Mouse (Mus musculus): Measurements from ENCODE around the gene Cyp2j6.
"Not testable (repeated sequence)": the region's sequence is repeated elsewhere in the genome, so short reads cannot be mapped to it uniquely, and the experiment has no call there.

Gene Cyp2j6

GRCm38 (mm10) chr4:96553133-96553819, at the start of gene Cyp2j6:
TSS of gene Cyp2j6 (minus strand) at chr4:96553661.
- peak; percentile 28 to 29 for DNase-seq (ENCODE audit: low spot score in 2 of 2)

- peak; percentile 43 to 65 for DNase-seq (ENCODE audit: low spot score in 2 of 2)
These were observed 38.3 kb upstream of the Cyp2j6 start for GRCm38 (mm10) chr4:96591791-96592150.

DNA sequence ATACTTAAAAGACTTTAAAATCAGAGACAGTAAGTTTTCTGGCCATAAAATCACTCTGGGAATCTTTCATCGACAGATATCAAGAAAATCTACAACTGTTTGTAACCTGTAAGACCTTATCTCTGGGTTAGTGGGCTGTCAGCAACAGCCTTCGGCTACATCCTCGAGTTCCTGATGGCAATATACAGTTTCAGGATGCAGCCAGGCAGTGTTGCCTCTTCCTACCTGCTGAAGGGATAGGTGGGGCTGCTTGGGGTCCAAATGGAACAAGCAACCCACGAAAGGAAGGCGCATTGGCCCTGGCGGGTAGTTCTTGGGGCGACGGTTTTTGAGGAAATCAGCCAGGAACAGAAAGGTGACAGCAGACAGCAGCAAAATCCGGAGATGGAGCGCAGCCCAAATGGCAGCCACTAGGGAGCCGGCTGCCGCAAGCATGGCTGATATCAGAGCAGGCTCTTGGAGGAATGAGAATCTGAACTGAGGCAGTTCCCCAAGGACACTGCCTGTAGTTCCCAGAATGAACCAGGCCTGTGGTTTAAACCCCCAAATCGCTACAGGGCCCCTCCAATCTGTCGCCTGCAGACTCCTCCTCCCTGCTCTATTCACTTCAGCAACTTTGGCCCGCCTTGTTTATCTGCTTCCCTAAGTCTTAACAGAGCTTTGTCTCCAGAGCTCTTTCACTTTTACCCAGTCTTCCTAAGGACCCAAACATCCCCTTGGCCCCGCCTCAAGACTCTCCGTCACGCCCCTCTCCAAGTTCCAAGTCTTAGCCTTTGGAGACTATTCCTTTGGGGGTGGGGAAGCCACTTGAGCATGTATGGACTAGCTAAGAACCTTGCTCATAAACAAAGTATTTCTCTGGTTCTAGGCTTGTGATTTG, 37.7 kb upstream of the Cyp2j6 start, which contains the start of gene Cyp2j9:
Gene Cyp2j9 (minus strand): TSS at position 668 of the 880 bp plus-strand sequence.
- peak; percentile 41 to 51 for DNase-seq (ENCODE audit: low spot score in 2 of 2)

DNA sequence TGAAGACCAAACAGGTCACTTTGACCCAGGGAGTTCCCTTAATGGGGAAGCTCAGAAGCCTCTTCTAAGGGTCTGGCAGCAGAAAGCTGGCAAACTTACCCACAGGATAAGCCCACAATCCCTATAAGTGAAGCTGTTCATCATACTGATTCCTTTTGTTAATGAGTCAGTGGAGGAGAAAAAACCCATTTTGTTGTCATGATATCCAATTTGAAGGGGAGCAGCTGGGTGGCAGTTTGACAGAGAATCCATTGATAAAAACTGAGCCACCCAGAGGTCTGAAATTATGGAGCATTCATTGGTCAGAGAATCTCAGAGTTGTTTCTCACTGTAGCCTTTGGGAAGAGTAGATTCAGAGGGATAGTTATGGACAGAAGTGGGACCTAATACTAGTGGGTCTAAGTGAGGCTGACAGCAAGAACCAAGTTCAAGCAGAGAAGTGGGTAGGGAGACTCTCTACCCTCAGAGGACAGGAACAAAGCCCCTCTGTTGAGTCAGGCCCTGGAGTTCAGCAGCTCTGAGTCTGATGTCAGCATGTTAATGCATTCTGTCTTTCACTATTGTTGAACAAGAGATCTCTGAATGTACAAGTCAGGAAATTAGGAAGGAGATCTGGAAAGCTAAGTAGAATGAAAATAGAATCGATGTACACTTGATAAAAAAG, 28.1 kb upstream of the Cyp2j6 start:
- no peak for DNase-seq (ENCODE audit: low spot score in 2 of 2)

DNA sequence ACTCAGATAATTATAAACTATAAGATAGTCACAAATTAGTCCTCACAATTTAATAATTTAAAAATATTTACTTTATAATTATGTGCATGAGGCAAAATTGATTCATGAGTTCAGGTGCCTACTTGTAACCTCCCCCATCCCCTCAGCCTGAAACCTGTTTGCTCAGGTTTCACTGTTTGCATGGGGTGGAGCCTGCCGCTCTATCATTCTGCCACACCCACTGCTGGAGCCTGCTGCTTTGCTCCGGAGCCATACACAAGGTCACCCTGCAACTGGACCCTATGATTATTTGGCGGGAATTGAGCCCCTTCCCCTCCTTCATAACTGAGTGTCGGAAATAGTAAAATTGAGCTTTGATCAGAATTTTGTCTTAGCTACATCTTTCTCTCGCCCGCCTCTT, 26.9 kb upstream of the Cyp2j6 start:
- DNase-seq (ENCODE audit: low spot score in 2 of 2) = not testable (repeated sequence)

DNA sequence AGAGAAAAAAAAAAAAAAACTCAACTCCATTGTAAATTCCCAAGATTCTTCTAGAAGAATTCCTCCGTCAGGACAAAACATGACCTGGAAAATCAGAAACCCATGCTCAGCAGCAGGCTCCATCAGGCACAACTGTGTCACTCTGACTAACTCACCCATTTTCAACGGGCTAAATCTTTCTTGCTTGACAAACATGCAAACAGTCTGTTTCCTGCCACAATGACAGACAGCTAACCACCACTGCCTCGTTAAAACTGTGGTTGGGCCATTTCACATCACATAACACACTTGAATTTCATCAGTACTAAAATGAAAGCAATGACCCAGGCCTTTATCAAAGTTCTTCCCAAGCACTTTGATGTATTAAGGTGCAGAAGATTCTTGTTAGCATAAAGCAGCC, 16.0 kb upstream of the Cyp2j6 start:
- no peak for DNase-seq (ENCODE audit: low spot score in 2 of 2)

- no peak for DNase-seq (ENCODE audit: low spot score in 2 of 2)
These were observed 14.5 kb upstream of the Cyp2j6 start for GRCm38 (mm10) chr4:96567988-96568387.

- no peak for DNase-seq (ENCODE audit: low spot score in 2 of 2)
These were observed 12.3 kb upstream of the Cyp2j6 start for GRCm38 (mm10) chr4:96565808-96566207.

GRCm38 (mm10) chr4:96560464-96560863, 7.0 kb upstream of the Cyp2j6 start:
- DNase-seq (ENCODE audit: low spot score in 2 of 2) = no peak

GRCm38 (mm10) chr4:96559781-96560180, 6.3 kb upstream of the Cyp2j6 start:
- no peak for DNase-seq (ENCODE audit: low spot score in 2 of 2)

GRCm38 (mm10) chr4:96551619-96552018, 1.8 kb downstream of the Cyp2j6 start:
- DNase-seq (ENCODE audit: low spot score in 2 of 2) = no peak

GRCm38 (mm10) chr4:96545976-96546375, 7.5 kb downstream of the Cyp2j6 start:
- DNase-seq (ENCODE audit: low spot score in 2 of 2) = no peak

DNA sequence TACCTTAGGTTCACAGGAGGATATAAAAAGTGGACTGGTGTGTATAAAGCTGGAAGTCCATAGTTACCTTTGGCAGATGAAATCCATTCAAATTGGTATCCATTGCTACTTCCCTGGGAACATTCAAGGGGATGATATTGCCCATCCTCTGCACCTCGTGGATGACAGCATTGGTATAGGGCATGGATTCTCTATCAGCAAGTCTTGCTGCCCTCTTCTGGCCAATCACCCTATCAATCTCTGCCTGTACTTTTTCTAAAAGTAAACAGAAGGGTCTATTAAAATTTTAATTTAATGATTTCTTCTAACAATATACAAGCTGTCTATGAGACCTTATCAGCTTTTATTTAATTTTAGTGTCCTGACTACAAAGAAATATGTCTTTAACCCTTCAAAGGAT, 27.7 kb downstream of the Cyp2j6 start:
- no peak for DNase-seq (ENCODE audit: low spot score in 2 of 2)

DNA sequence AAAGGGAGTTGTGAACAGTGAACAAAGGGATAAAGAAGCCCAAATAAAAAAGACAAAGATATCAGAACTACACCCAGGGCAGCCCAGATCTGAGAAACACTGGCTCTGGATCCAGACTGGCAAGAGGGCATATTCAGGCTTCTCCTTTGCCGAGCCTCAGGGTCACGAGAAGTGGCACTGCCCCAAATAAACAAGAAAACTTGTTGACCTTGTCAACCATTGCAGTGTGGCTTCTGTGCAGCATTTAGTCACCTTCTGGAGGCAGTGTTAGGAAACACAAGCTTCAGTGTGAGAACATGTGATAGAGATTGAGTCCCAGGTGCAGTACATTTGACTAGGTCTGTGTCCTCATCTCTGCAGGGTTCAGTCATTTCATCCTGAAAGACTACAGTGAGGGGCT, 31.2 kb downstream of the Cyp2j6 start:
- no peak for DNase-seq (ENCODE audit: low spot score in 2 of 2)

GRCm38 (mm10) chr4:96510083-96510482, 43.4 kb downstream of the Cyp2j6 start:
- DNase-seq (ENCODE audit: low spot score in 2 of 2) = no peak

DNA sequence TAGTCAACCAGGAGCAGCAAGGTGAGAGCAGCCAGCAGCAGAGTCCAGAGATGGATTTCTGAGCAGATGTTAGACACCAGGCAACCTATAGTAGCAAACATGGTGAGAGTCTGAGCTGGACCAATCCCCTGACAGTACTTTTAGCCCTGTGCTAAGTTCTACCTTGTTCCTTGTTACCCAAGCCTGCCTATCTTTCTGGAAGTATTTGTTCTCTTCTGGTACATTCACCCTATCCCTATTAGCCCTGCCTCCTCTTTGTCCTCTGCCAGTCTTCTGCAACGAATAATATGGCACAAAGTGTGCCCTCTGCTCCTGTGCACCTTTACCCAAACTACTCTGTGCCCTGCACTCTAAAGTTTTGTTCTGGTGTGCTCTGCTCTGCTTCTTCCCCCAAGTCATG, 46.2 kb downstream of the Cyp2j6 start, which contains the start of gene Cyp2j8:
Gene Cyp2j8 (minus strand): TSS at position 101 of the 400 bp plus-strand sequence.
- DNase-seq (ENCODE audit: low spot score in 2 of 2) = no peak
